Mouse (Mus musculus) liver, postnatal 0 days (tissue): Measurements from ENCODE around the gene Guca1b. TPM values are rescaled to one million over a fixed set of nuclear protein-coding genes. Genes with fewer than 3 reads are reported as not detected.

Source experiments
- ATAC-seq: fragments of 200-750 bp; cut with Nextera tagmentation; 2 replicates; pipeline ENCODE4 v1.8.0; 2017; ENCODE audit warnings: mild to moderate bottlenecking, moderate library complexity
- DNase-seq: peaks from one replicate; pipeline ENCODE4 v3.0.0-alpha.2; 2016
- H3K27ac ChIP-seq: fragments of 300-500 bp; sonication (generic); 2 replicates; pipeline ENCODE4 v1.5.1; 2014; ENCODE audit warnings: antibody characterized with exemption, moderate library complexity, mild to moderate bottlenecking, low read depth
- H3K27me3 ChIP-seq: fragments of 300-500 bp; sonication (generic); 2 replicates; pipeline ENCODE4 v1.6.1; 2014; ENCODE audit warnings: low read length, control low read depth, mixed read lengths; ENCODE audit not compliant: insufficient read depth
- H3K36me3 ChIP-seq: fragments of 300-500 bp; sonication (generic); replicated peaks from 2 replicates; pipeline ENCODE4 v1.6.1; 2014; ENCODE audit warnings: mild to moderate bottlenecking, control low read depth, low read length, moderate library complexity, mixed read lengths; ENCODE audit not compliant: insufficient read depth
- H3K4me1 ChIP-seq: fragments of 300-500 bp; sonication (generic); 2 replicates; pipeline ENCODE4 v1.6.1; 2014; ENCODE audit warnings: antibody characterized with exemption, mild to moderate bottlenecking, control low read depth; ENCODE audit not compliant: insufficient read depth
- H3K4me2 ChIP-seq: fragments of 300-500 bp; sonication (generic); 2 replicates; pipeline ENCODE4 v1.6.1; 2014; ENCODE audit warnings: low read depth, mild to moderate bottlenecking, low read length, moderate library complexity, mixed read lengths
- H3K4me3 ChIP-seq: fragments of 300-500 bp; sonication (generic); 2 replicates; pipeline ENCODE4 v1.5.1; 2014; ENCODE audit warnings: low read depth, low read length
- H3K9ac ChIP-seq: fragments of 300-500 bp; sonication (generic); replicated peaks from 2 replicates; pipeline ENCODE4 v1.6.1; 2014; ENCODE audit warnings: mild to moderate bottlenecking, moderate library complexity
- H3K9me3 ChIP-seq: fragments of 300-500 bp; sonication (generic); 2 replicates; pipeline ENCODE4 v1.6.1; 2016; ENCODE audit warnings: mild to moderate bottlenecking, control low read depth, low read length, mixed read lengths
- CTCF ChIP-seq: sonication (generic); IDR thresholded peaks from 2 replicates; pipeline ENCODE4 v1.5.1; 2016; ENCODE audit warnings: antibody characterized with exemption, low read depth
- EP300 ChIP-seq: IDR thresholded peaks from 2 replicates; pipeline ENCODE4 v1.6.1; 2016; ENCODE audit warnings: antibody characterized with exemption, low read depth, mild to moderate bottlenecking
- WGBS: fragments of 180-500 bp; shearing (Covaris S2); extraction: QIAGEN DNeasy Blood & Tissue Kit; methylation state at CpG from one replicate; pipeline ENCODE4 v1.1.7; 2014; ENCODE audit not compliant: insufficient replicate concordance; 5-methylcytosine and 5-hydroxymethylcytosine counted together
- polyA plus RNA-seq: library from polyadenylated mRNA; unstranded; fragments of >200 nt; fragmentation: Nextera tagmentation; extraction: Ambion mirVana; gene quantifications from 2 replicates; pipeline ENCODE4 v1.2.1, GENCODE M21; 2015

Guca1b gene
- polyA plus RNA-seq, 1 experiment from 2014 or later: 0.13 TPM

- H3K4me1 ChIP-seq: peaks cover 4% of the 10 kb centered on the region; the same call in 1 of the 2 replicates
- DNase-seq (no peak), ATAC-seq (no peak)
- H3K27ac ChIP-seq: no peak overlapping the region
- WGBS: 44% methylated on average over 6 of the region's 6 CpGs
- H3K4me2 ChIP-seq: no peak overlapping the region
- no peaks in the 10 kb centered on the region for H3K27me3 ChIP-seq
- no peak overlapping the region for H3K4me3 ChIP-seq
- H3K9me3 ChIP-seq: no peaks in the 10 kb centered on the region
- TF ChIP-seq EP300 (no peak), CTCF (no peak)
- no peaks in the 10 kb centered on the region for H3K36me3 ChIP-seq
- H3K9ac ChIP-seq: no peak overlapping the region
These were observed 39.0 kb downstream of the Guca1b start for GRCm38 (mm10) chr17:47424186-47424585.

- peak; percentile 56 for TF ChIP-seq CTCF
- no peak for TF ChIP-seq EP300
- Histone ChIP-seq H3K4me2 (no peak overlapping the region), H3K4me3 (no peak overlapping the region), H3K9ac (no peak overlapping the region), H3K27me3 (no peaks in the 10 kb centered on the region), H3K36me3 (no peaks in the 10 kb centered on the region), H3K4me1 (peaks cover 4% of the 10 kb centered on the region; the same call in 1 of the 2 replicates), H3K27ac (no peak overlapping the region), H3K9me3 (no peaks in the 10 kb centered on the region)
- ATAC-seq: no peak
- 60% methylated on average over 6 of the region's 6 CpGs for WGBS
- no peak for DNase-seq
These were observed 42.1 kb downstream of the Guca1b start for GRCm38 (mm10) chr17:47427316-47427715.

- no peak overlapping the region for H3K27ac ChIP-seq
- peak; percentile 49 for DNase-seq
- H3K27me3 ChIP-seq: no peaks in the 10 kb centered on the region
- H3K9ac ChIP-seq: no peak overlapping the region
- H3K4me2 ChIP-seq: no peak overlapping the region
- no peaks in the 10 kb centered on the region for H3K9me3 ChIP-seq
- ATAC-seq: peak; percentile 50; the same call in 1 of the 2 replicates
- H3K4me3 ChIP-seq: no peak overlapping the region
- WGBS: 18% methylated on average over 8 of the region's 8 CpGs
- H3K36me3 ChIP-seq: no peaks in the 10 kb centered on the region
- no peak for TF ChIP-seq EP300
- peak; percentile 63 for TF ChIP-seq CTCF
- H3K4me1 ChIP-seq: peaks cover 4% of the 10 kb centered on the region; the same call in 1 of the 2 replicates
These were observed 43.7 kb downstream of the Guca1b start for GRCm38 (mm10) chr17:47428831-47429304.

GRCm38 (mm10) chr17:47430815-47431214 is 45.6 kb downstream of the Guca1b start:
- DNase-seq (no peak), ATAC-seq (no peak)
- TF ChIP-seq EP300 (no peak), CTCF (peak; percentile 36)
- 72% methylated on average over 5 of the region's 5 CpGs for WGBS
- Histone ChIP-seq H3K4me1 (peaks cover 4% of the 10 kb centered on the region; the same call in 1 of the 2 replicates), H3K27me3 (no peaks in the 10 kb centered on the region), H3K9me3 (no peaks in the 10 kb centered on the region), H3K4me3 (no peak overlapping the region), H3K27ac (no peak overlapping the region), H3K9ac (no peak overlapping the region), H3K4me2 (no peak overlapping the region), H3K36me3 (no peaks in the 10 kb centered on the region)

DNA sequence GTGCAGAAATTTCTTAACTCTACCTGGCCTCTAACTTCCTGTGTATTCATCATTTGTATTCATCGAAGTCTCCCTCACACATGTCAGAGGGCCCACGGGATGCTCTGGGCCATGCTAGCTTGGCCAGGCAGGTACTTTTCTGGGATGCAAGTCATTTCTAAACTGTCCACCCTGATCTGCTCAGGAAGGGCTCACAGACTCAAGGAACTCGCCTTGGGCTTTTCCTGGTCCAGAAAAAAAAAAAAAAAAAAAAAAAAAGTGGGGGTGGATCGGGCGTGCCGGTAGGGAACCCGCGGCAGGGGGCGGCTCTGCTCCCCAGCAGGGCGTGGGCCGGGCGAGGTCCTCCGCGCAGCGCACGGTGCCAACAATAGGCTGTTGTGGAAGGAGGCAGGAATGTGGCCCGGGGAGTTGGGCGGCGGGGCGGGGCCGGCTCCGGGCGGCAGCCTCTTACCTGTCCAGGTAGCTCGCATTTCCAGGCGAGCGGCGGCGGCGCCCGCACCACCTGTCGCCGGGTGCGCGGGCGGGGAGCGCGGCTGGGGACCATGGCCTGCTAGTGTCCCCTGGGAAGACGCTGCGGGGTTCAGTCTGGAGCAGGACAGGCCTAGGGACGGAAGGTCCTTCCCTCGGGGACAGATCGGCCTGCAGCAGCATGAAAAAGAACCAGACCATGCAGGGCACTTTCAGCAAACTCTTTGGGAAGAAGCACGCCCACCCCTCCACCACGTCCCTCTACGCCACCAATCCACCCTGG is 51.1 kb downstream of the Guca1b start, which contains the start of gene AI661453:
AI661453 (plus strand) TSS at position 460 of the 751 bp plus-strand sequence.
- no peak for TF ChIP-seq CTCF
- TF ChIP-seq EP300: no peak
- ATAC-seq (peak; percentile 22; the same call in 1 of the 2 replicates), DNase-seq (peak; percentile 55)
- Histone ChIP-seq H3K4me1 (peaks cover 45% of the 10 kb centered on the region), H3K9ac (peak within 1 kb of the TSS; percentile 70), H3K4me2 (peak within 1 kb of the TSS; percentile 88), H3K4me3 (peak within 1 kb of the TSS; percentile 62), H3K27ac (peak within 1 kb of the TSS; percentile 79), H3K9me3 (no peaks in the 10 kb centered on the region), H3K27me3 (no peaks in the 10 kb centered on the region), H3K36me3 (no peaks in the 10 kb centered on the region)
- 2% methylated on average over 45 of the region's 45 CpGs for WGBS

- H3K27me3 ChIP-seq: no peaks in the 10 kb centered on the region
- H3K4me3 ChIP-seq: peak within 1 kb of the TSS; percentile 62
- H3K27ac ChIP-seq: peak within 1 kb of the TSS; percentile 79
- TF ChIP-seq CTCF (no peak), EP300 (no peak)
- ATAC-seq (peak; percentile 33), DNase-seq (peak; percentile 60)
- 5% methylated on average over 23 of the region's 25 CpGs for WGBS
- no peaks in the 10 kb centered on the region for H3K9me3 ChIP-seq
- H3K9ac ChIP-seq: peak within 1 kb of the TSS; percentile 70
- peaks cover 52% of the 10 kb centered on the region for H3K4me1 ChIP-seq
- H3K36me3 ChIP-seq: no peaks in the 10 kb centered on the region
- peak within 1 kb of the TSS; percentile 88 for H3K4me2 ChIP-seq
These were observed 51.8 kb downstream of the Guca1b start, which contains the start of gene 1700001C19Rik for GRCm38 (mm10) chr17:47436907-47437547. Gene 1700001C19Rik, minus strand, starts transcription at chr17:47437376.
